Mouse (Mus musculus): ENCODE results near the gene Fgfr2. TPM values are rescaled to one million over a fixed set of nuclear protein-coding genes. Genes with fewer than 3 reads are reported as not detected.
A peak's percentile ranks its signal among the peaks of the same experiment; 100 is the strongest.

Gene Fgfr2
- polyA plus RNA-seq, 1 experiment from 2014 or later = 137 TPM

DNA sequence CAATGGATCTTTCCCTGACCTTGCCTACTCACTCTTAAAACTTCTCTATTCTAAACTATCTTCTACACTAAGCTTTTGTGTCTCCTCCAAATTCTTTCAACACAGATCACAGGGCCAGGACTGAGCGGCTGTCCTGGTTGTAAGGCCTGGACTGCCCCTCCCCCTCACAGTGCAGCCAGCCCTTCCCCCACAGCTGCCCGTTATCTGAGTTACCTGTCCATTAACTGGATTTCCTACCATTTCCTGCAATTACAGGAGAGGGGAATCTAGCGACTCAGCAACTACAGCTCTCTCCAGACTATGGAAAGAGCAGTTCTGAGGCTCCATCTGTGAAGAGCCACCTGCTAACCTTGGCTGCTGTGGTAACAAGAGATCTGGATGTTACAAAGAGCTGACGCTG lies 567.2 kb downstream of the Fgfr2 start:
- no peak overlapping the region for H3K9ac ChIP-seq
- peaks cover 17% of the 10 kb centered on the region for H3K4me1 ChIP-seq
- no peak for ATAC-seq (ENCODE audit: insufficient number of reproducible peaks, low FRiP score, low TSS enrichment, low read depth)
- H3K36me3 ChIP-seq = peaks cover 32% of the 10 kb centered on the region
- 35% methylated on average over 4 of the region's 4 CpGs for WGBS
- no peak overlapping the region for H3K4me3 ChIP-seq (replicated peaks)
- no peaks in the 10 kb centered on the region for H3K9me3 ChIP-seq (replicated peaks)
- no peaks in the 10 kb centered on the region for H3K27me3 ChIP-seq
- H3K27ac ChIP-seq (replicated peaks) = no peak overlapping the region
- H3K4me2 ChIP-seq (replicated peaks) = no peak overlapping the region

DNA sequence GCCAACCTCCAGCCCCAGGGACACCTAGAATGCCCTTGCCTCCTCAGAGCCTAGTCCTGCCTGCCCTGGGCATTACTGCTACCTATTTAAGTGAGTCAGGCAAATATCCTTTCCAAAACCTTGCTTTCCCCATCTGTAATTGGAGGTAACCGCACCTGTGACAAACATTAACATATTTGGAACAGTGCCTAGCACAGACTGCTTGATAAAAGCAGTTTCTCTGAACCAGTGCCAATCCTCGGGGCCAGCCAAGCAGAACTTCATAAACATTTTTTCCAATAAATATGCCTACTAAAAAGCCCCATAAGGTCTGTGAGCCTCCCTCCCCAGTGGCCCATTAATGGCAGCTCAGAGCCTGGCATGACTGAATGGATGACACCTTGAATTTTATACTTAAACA lies 569.1 kb downstream of the Fgfr2 start:
- H3K9ac ChIP-seq = no peak overlapping the region
- H3K9me3 ChIP-seq (replicated peaks) = no peaks in the 10 kb centered on the region
- H3K27ac ChIP-seq (replicated peaks) = no peak overlapping the region
- no peak overlapping the region for H3K4me3 ChIP-seq (replicated peaks)
- peaks cover 16% of the 10 kb centered on the region for H3K36me3 ChIP-seq
- 51% methylated on average over 2 of the region's 2 CpGs for WGBS
- peaks cover 16% of the 10 kb centered on the region for H3K4me1 ChIP-seq
- no peak overlapping the region for H3K4me2 ChIP-seq (replicated peaks)
- no peak for ATAC-seq (ENCODE audit: insufficient number of reproducible peaks, low FRiP score, low TSS enrichment, low read depth)
- H3K27me3 ChIP-seq = no peaks in the 10 kb centered on the region

DNA sequence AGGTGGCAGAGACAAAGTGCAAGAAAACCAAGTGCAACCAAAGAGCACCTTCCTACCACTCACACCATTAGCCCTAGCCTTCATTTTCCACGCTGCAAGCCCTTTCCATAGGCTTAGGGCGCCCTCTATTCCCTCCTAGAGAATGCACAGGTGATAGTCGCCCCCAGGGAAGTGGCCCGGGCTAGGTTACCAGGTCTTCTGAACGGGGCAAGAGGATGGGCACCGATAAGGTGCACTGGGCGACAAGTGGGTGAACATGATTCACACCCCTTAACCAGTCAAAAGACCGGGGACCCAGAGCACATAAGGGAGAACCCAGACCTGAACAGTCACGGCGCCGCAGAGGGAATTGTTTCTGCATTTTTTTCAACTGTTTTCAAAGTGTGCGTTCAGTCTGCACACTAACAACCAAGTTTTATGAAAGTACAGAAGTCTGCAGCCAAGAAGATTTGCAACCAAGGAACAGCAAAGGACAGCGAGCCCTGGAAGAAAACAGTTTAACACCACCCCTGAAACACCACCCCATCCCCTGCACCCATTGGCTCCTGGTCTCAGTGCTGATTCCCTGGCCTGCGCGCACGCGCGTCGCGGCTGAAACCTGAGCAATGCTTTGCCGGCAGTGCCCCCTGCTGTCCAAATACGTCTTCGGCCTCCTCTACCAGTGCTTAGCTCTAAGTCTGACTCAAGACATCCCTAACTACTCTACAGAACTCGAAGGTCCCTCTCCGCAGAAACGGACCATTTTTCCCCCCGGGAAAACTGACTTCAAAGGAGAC lies 571.6 kb downstream of the Fgfr2 start:
- H3K9ac ChIP-seq = peak overlapping the region; percentile 37
- peak overlapping the region; percentile 51 for H3K4me3 ChIP-seq (replicated peaks)
- H3K36me3 ChIP-seq = 0 out of 2 replicates have a peak, but pooled peaks cover under 1% of the 10 kb centered on the region
- peak; percentile 93 for ATAC-seq (ENCODE audit: insufficient number of reproducible peaks, low FRiP score, low TSS enrichment, low read depth)
- peak overlapping the region; percentile 91 for H3K4me2 ChIP-seq (replicated peaks)
- H3K27ac ChIP-seq (replicated peaks) = peak overlapping the region; percentile 60
- H3K27me3 ChIP-seq = no peaks in the 10 kb centered on the region; the same call in 1 of the 2 replicates
- H3K9me3 ChIP-seq (replicated peaks) = no peaks in the 10 kb centered on the region
- WGBS = 2% methylated on average over 27 of the region's 27 CpGs
- H3K4me1 ChIP-seq = peaks cover 5% of the 10 kb centered on the region; the same call in 1 of the 2 replicates

DNA sequence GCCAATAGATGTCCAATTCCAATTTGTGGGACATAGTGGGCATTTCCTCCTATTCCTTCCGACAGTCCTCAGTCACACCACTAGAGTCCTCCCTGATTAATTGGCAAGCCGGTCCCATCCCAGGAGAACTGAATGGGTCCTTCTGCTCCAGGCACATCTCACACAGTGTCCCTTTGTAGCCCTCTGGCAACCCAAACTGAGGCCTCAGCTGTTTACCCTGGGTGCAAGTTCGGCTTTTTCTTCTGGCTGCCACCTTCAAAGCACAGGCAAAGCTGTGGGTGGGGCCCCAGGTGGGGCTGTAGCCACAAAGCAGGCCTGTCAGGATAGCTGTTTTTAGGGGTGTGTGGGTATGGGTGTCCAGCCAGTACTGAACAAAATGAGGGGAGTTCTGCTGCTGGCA lies 576.0 kb downstream of the Fgfr2 start:
- no peaks in the 10 kb centered on the region for H3K9me3 ChIP-seq (replicated peaks)
- 68% methylated on average over 3 of the region's 3 CpGs for WGBS

DNA sequence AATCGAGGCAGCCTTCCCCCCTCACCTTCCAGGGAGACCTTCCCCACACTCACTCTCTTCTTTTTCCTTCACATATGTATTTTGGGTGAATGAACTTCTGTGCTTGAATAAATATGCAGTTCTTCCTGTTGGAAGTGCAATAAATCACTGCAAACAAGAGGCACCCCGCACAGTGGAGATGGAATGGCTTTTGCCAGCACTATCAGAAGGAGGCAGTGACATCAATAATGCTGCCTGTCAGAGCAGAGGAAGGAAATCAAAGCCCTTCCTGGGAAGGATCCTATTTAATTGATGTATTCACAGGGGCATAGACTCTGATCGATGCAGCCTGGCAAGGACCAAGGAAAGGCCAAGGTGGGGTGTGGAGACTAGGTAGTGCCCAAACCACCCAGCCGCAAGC lies 580.7 kb downstream of the Fgfr2 start:
- Histone ChIP-seq H3K4me2 (replicated peaks) (no peak overlapping the region), H3K4me3 (replicated peaks) (no peak overlapping the region), H3K4me1 (no peaks in the 10 kb centered on the region), H3K27ac (replicated peaks) (no peak overlapping the region), H3K9ac (no peak overlapping the region), H3K36me3 (no peaks in the 10 kb centered on the region), H3K9me3 (replicated peaks) (no peaks in the 10 kb centered on the region), H3K27me3 (no peaks in the 10 kb centered on the region; the same call in 1 of the 2 replicates)
- WGBS = 78% methylated on average over 4 of the region's 4 CpGs
- ATAC-seq (ENCODE audit: insufficient number of reproducible peaks, low FRiP score, low TSS enrichment, low read depth) = no peak

More for the DNA sequence above, 576.0 kb downstream of the Fgfr2 start:
- ATAC-seq (ENCODE audit: insufficient number of reproducible peaks, low FRiP score, low TSS enrichment, low read depth) = no peak
- Histone ChIP-seq H3K4me1 (peaks cover 5% of the 10 kb centered on the region; the same call in 1 of the 2 replicates), H3K4me3 (replicated peaks) (no peak overlapping the region), H3K36me3 (no peaks in the 10 kb centered on the region), H3K27me3 (no peaks in the 10 kb centered on the region; the same call in 1 of the 2 replicates), H3K9ac (no peak overlapping the region), H3K4me2 (replicated peaks) (no peak overlapping the region), H3K27ac (replicated peaks) (no peak overlapping the region)

DNA sequence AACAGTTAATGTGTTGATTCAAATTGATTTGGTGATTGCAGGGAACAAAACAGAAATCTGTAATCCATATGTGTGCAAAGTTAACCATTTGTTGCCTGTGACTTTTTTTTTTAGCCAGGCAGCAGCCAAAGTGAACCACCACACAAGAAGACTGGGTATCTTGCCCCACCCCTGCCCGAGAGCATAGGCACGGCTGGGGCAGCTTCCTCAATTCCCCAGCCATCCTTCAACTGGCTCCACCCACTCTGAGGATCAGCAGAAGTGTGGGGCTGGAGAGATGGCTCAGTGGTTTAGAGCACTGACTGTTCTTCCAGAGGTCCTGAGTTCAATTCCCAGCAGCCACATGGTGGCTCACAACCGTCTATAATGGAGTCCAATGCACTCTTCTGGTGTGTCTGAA lies 581.6 kb downstream of the Fgfr2 start:
- ATAC-seq (ENCODE audit: insufficient number of reproducible peaks, low FRiP score, low TSS enrichment, low read depth) = no peak
- no peaks in the 10 kb centered on the region for H3K9me3 ChIP-seq (replicated peaks)
- H3K4me1 ChIP-seq = no peaks in the 10 kb centered on the region
- WGBS = 57% methylated on average over 3 of the region's 3 CpGs
- H3K4me2 ChIP-seq (replicated peaks) = no peak overlapping the region
- no peak overlapping the region for H3K27ac ChIP-seq (replicated peaks)
- H3K4me3 ChIP-seq (replicated peaks) = no peak overlapping the region
- H3K9ac ChIP-seq = no peak overlapping the region
- no peaks in the 10 kb centered on the region for H3K36me3 ChIP-seq
- H3K27me3 ChIP-seq = no peaks in the 10 kb centered on the region

DNA sequence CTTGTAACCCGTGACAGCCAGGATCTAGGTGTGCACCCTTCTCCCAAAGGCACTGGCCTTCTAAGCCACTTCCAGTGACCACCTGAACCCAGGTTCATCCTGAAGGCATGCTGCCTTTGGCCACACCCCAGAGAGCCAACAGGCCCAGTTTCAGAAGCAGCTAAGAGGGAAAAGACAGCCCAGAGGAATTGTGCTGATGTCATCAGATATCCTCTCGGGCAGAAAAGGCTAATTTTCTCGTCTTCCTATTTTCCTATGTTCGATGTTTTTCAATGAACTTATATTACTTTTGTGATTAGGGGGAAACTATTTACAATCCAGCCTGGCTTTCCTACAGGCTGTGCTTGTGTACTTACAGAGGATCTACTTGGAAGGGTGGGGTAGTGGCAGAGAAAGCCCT lies 582.6 kb downstream of the Fgfr2 start:
- H3K9ac ChIP-seq = no peak overlapping the region
- ATAC-seq (ENCODE audit: insufficient number of reproducible peaks, low FRiP score, low TSS enrichment, low read depth) = no peak
- 72% methylated on average over 4 of the region's 4 CpGs for WGBS

DNA sequence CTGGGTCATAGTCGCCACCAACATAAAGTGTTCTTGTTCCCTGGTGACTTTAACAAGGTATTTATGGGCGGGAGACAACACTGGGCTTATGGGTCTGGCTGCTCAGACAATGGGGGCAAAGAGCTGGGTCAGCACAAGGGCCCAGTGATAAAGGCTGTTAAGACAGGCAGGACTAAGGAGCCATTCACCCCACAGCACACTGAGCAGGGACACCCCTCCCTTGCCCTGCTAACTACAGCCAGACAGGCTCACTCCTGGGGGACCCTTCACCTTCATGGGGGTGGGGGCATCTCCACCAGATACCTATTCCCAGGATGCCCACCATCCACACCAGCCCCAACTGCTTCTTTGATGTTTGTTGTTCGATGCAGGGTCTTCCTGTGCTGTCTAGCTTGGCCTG lies 593.9 kb downstream of the Fgfr2 start:
- H3K27me3 ChIP-seq = no peaks in the 10 kb centered on the region
- ATAC-seq (ENCODE audit: insufficient number of reproducible peaks, low FRiP score, low TSS enrichment, low read depth) = no peak
- no peak overlapping the region for H3K4me3 ChIP-seq (replicated peaks)
- H3K36me3 ChIP-seq = no peaks in the 10 kb centered on the region
- no peaks in the 10 kb centered on the region for H3K9me3 ChIP-seq (replicated peaks)
- WGBS = 55% methylated on average over 3 of the region's 3 CpGs
- H3K4me1 ChIP-seq = no peaks in the 10 kb centered on the region
- no peak overlapping the region for H3K27ac ChIP-seq (replicated peaks)
- H3K9ac ChIP-seq = no peak overlapping the region
- H3K4me2 ChIP-seq (replicated peaks) = no peak overlapping the region

More for the DNA sequence above, 582.6 kb downstream of the Fgfr2 start:
- no peak overlapping the region for H3K4me3 ChIP-seq (replicated peaks)
- no peak overlapping the region for H3K4me2 ChIP-seq (replicated peaks)
- no peaks in the 10 kb centered on the region for H3K9me3 ChIP-seq (replicated peaks)
- H3K4me1 ChIP-seq = no peaks in the 10 kb centered on the region
- no peak overlapping the region for H3K27ac ChIP-seq (replicated peaks)
- no peaks in the 10 kb centered on the region for H3K36me3 ChIP-seq
- H3K27me3 ChIP-seq = no peaks in the 10 kb centered on the region

DNA sequence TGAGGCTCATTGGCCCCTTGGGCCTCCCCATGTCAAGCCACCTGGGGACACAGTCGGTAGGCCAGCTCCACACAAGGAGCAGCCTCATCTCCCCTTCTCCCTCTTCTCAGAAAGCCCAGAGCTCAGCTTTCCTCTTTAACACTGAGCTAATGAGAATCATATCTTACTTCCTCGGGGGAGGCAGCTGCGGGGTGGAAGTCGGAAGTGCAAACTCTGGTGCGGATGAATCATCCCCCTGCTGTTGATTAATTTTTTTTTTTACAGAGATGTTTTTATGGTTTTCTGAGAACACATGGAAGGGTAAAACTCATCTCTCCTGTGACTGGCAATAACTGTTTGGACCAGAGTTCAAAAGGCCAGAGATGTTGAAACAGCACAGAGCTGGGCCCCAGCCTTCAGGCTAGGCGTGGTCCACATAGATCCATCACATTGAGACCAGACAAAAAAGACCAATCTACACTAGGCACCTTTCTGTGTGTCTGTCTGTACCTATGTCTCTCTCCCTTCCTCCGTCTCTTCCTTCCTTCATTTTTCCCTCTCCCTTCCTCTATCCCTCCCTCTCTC lies 609.6 kb downstream of the Fgfr2 start:
- Histone ChIP-seq H3K4me2 (replicated peaks) (no peak overlapping the region), H3K27ac (replicated peaks) (no peak overlapping the region), H3K36me3 (no peaks in the 10 kb centered on the region), H3K9me3 (replicated peaks) (no peaks in the 10 kb centered on the region), H3K9ac (no peak overlapping the region), H3K27me3 (no peaks in the 10 kb centered on the region), H3K4me1 (peaks cover 5% of the 10 kb centered on the region; the same call in 1 of the 2 replicates), H3K4me3 (replicated peaks) (no peak overlapping the region)
- ATAC-seq (ENCODE audit: insufficient number of reproducible peaks, low FRiP score, low TSS enrichment, low read depth) = no peak
- 45% methylated on average over 7 of the region's 7 CpGs for WGBS

DNA sequence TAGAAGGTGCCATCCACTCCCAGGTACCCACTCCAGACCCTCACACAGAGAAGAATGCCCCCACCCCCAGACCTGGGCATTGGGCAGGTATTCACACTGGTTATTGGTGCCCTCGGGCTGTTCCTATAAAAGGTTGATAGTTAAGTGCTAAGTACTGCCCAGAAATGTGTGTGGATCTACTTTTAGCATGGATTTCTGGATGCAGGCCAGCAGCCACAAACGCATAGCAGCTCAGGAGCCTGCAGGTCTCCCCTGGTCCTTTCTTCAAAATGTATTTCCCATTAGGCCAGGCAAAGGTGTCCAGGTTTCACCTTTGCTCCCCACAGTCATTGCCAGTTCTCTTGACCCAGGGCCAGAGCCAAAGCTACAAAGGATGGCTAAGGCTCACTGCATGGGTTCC lies 614.0 kb downstream of the Fgfr2 start:
- WGBS = 60% methylated on average over 2 of the region's 2 CpGs
- Histone ChIP-seq H3K4me3 (replicated peaks) (no peak overlapping the region), H3K27me3 (no peaks in the 10 kb centered on the region), H3K9me3 (replicated peaks) (no peaks in the 10 kb centered on the region), H3K36me3 (no peaks in the 10 kb centered on the region), H3K27ac (replicated peaks) (no peak overlapping the region), H3K9ac (no peak overlapping the region), H3K4me2 (replicated peaks) (no peak overlapping the region), H3K4me1 (peaks cover 12% of the 10 kb centered on the region; the same call in 1 of the 2 replicates)
- ATAC-seq (ENCODE audit: insufficient number of reproducible peaks, low FRiP score, low TSS enrichment, low read depth) = no peak

DNA sequence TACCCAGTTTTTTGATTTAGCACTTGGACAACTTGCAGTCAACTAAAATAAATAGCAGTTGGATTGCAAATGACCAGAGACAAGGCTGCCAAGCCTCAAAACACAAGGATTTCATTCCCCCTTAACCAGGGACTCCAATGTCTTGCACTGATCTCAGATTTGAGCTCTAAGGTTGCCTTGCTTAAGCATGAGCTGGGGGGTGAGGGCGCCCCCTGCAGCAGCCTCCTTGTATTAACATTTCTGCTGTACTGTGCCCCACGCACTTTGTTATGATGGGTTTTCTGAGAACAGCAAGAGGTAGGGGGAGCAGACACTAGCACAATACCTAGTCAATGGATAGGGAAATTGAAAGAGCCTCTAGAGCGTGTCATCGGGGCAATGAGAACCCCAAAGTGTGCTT lies 615.8 kb downstream of the Fgfr2 start:
- WGBS = 48% methylated on average over 4 of the region's 4 CpGs
- Histone ChIP-seq H3K9me3 (replicated peaks) (no peaks in the 10 kb centered on the region), H3K4me3 (replicated peaks) (no peak overlapping the region), H3K4me2 (replicated peaks) (no peak overlapping the region), H3K27me3 (no peaks in the 10 kb centered on the region), H3K36me3 (no peaks in the 10 kb centered on the region), H3K9ac (no peak overlapping the region), H3K27ac (replicated peaks) (no peak overlapping the region), H3K4me1 (0 out of 2 replicates have a peak, but pooled peaks cover 7% of the 10 kb centered on the region)
- no peak for ATAC-seq (ENCODE audit: insufficient number of reproducible peaks, low FRiP score, low TSS enrichment, low read depth)

Measured in embryonic facial prominence, embryonic 15.5 days (tissue).